Mouse (Mus musculus): Measurements from ENCODE around the gene Pet117.

Pet117 gene

DNA sequence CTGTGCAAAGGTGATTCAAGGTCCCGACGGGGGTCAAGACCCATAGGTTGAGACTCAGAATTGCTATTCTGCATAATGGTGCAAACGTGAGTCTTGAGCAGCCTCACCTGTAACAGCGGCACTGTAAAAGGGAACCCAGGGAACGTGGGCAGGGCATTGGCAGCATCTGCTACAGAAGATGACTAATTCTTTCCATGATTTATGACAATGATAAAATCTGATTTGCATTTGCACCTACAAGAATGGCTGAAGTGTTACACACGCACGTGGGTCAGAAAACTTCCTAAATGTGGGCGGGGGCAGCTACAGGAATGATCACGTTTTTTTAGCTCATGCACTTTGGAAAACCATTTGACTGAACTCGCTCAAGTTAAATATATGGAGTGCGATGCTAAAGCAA lies 16.0 kb upstream of the Pet117 start:
- H3K36me3 ChIP-seq (ENCODE audit: control insufficient read depth, insufficient read depth, low read length, poor library complexity, severe bottlenecking): no peaks in the 10 kb centered on the region
- no peak for DNase-seq (ENCODE audit: low read depth, low spot score)
- H3K27me3 ChIP-seq (ENCODE audit: control insufficient read depth, insufficient read depth, low read length, poor library complexity, severe bottlenecking): no peaks in the 10 kb centered on the region

DNA sequence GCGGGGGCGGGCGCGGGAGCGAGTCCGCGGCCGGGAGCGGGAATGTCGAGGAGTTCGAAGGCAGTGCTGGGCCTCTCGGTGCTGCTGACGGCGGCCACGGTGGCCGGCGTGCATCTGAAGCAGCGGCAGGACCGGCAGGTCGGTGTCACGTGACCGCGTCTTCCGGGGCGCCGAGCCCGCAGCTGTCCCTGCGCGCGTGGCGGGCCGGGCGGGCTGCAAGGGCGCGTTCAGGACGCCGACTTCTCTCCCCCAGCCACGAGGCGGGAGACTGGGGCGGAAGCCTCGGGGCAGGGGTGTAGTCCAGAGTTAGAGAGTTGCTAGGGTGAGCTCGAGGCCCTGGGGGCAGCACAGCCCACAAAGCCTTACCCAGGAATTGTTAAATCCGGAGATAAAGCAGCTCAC lies 225 bp downstream of the Pet117 start:
- DNase-seq (ENCODE audit: low read depth, low spot score): peak; percentile 79
- Histone ChIP-seq H3K27me3 (ENCODE audit: control insufficient read depth, insufficient read depth, low read length, poor library complexity, severe bottlenecking) (no peaks in the 10 kb centered on the region), H3K36me3 (ENCODE audit: control insufficient read depth, insufficient read depth, low read length, poor library complexity, severe bottlenecking) (no peaks in the 10 kb centered on the region; the same call in 1 of the 2 replicates)

DNA sequence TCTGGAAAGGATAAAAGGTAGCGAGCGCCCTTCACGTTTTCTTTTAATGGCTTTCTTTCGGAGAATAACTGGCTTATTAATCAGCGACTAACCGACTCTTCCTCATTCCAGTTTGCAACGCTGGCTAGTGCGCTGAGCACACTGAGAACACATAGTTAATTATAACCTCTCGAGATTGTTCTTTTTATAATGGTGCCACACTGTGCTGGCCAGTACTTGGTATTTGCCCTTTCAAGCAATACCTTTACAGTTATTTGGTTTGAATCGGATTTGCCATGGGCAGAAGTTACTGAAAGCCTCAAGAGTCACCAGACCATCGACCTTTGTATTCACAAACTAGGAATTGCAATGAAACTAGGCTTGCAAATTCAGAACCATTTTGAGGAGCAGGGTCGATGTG lies 715 bp downstream of the Pet117 start:
- H3K36me3 ChIP-seq (ENCODE audit: control insufficient read depth, insufficient read depth, low read length, poor library complexity, severe bottlenecking): no peaks in the 10 kb centered on the region; the same call in 1 of the 2 replicates
- DNase-seq (ENCODE audit: low read depth, low spot score): no peak
- H3K27me3 ChIP-seq (ENCODE audit: control insufficient read depth, insufficient read depth, low read length, poor library complexity, severe bottlenecking): no peaks in the 10 kb centered on the region

DNA sequence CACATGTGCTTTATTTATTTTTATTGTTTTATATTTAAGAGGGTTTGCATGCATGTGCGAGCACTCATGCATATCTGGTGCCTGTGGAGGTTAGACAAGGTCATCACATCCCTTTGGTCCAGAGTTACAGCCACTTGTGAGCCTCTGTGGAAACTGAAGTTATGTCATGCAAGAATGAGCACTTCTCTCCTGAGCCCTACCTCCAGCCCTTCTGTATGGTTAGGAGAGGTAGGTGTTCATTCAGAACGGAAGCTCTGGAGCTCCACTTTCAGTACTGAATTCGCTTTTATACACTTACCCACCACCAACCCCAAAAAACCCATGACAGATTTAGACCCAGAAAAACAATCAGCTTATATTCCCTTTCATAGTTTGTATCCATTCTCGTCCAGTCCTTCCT lies 2.8 kb downstream of the Pet117 start:
- H3K27me3 ChIP-seq (ENCODE audit: control insufficient read depth, insufficient read depth, low read length, poor library complexity, severe bottlenecking): no peaks in the 10 kb centered on the region
- H3K36me3 ChIP-seq (ENCODE audit: control insufficient read depth, insufficient read depth, low read length, poor library complexity, severe bottlenecking): no peaks in the 10 kb centered on the region; the same call in 1 of the 2 replicates
- no peak for DNase-seq (ENCODE audit: low read depth, low spot score)

DNA sequence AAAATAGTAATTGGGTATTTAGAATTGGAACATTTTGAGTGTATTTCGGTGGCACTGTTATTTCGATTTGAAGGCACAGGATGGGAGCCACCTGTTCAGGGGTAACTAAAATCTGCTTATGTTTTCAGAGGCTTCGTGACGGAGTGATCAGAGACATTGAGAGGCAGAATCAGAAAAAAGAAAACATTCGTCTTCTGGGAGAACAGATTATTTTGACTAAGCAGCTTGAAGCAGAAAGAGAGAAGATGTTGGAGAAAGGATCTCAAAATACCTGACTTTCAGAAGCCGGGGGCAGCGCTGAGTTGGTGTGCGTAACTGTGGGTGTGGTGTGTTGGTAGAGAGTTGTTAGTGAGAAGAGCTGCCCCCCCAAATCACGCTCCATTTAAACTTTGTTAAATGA lies 4.3 kb downstream of the Pet117 start:
- no peaks in the 10 kb centered on the region for H3K27me3 ChIP-seq (ENCODE audit: control insufficient read depth, insufficient read depth, low read length, poor library complexity, severe bottlenecking)
- H3K36me3 ChIP-seq (ENCODE audit: control insufficient read depth, insufficient read depth, low read length, poor library complexity, severe bottlenecking): no peaks in the 10 kb centered on the region; the same call in 1 of the 2 replicates
- no peak for DNase-seq (ENCODE audit: low read depth, low spot score)

DNA sequence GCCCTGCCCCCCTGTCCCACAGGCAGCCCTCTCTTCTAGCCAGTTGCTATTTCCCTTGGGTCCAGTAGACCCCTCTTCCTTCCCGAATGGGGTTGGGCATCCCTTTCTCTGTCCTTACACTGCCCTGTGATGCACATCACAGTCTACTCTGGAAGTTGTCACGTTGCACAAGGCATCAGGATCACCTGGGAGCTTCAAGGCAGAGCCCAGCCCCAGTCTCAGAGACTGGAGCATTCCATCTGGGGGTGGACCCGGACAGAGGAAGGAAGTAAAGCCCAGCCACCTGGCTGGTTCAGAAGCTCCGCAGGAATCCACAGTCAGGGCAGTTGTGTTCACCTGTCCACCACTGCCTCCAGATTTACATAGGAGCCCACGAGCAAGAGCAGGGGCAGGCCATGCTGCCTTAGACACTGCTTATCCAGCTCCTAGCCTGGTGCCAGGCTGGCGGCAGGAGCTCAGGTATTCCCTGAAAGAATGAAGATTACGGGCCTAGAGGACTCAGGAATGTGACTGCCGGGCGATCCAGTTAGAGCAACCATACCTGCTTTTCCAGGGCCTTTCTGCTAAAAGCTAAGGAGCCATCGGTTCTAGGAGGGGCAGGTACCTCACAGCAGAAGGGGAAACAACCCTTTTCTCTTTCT lies 6.4 kb downstream of the Pet117 start:
- Histone ChIP-seq H3K27me3 (ENCODE audit: control insufficient read depth, insufficient read depth, low read length, poor library complexity, severe bottlenecking) (no peaks in the 10 kb centered on the region), H3K36me3 (ENCODE audit: control insufficient read depth, insufficient read depth, low read length, poor library complexity, severe bottlenecking) (peaks cover 9% of the 10 kb centered on the region; the same call in 1 of the 2 replicates)
- no peak for DNase-seq (ENCODE audit: low read depth, low spot score)

DNA sequence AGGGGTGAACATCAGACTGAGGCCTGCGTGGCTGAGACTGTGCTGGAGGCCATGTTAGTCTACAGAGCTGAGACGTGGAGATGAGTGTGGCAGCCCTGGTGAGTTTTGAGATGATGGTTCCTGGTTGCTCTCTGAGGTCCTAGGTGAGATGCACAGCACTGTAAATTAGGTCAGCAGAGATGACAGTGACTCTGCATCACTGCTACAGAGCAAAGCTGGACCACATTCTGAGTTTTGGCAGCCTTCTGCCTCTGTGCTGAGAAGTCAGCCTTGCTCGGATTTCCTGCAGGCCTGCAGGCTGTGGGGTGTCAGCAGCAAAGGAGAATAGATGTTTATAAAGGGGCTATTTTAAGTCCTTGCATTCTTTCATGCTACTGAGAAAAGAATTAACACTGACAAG lies 12.5 kb downstream of the Pet117 start:
- DNase-seq (ENCODE audit: low read depth, low spot score): no peak
- Histone ChIP-seq H3K36me3 (ENCODE audit: control insufficient read depth, insufficient read depth, low read length, poor library complexity, severe bottlenecking) (peaks cover 13% of the 10 kb centered on the region; the same call in 1 of the 2 replicates), H3K27me3 (ENCODE audit: control insufficient read depth, insufficient read depth, low read length, poor library complexity, severe bottlenecking) (no peaks in the 10 kb centered on the region)

DNA sequence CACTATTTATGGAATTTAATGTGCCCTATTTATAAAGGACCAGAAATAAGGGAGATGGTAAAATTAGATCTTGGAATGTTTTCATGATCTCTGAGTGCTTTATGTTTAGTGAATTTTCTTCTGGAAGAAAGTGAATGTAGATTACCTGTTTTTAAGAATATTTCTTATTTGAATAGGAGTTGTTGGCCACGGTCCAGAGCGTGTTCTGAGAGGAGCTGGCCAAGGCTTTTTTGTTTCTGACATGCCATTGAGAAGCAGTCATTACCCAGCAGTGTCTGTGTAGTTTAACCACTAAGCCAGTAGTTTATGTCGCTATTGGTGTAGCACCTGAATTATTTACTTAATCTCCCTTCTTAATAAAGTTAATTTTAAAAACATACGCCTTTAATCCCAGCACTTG lies 12.9 kb downstream of the Pet117 start:
- no peaks in the 10 kb centered on the region for H3K27me3 ChIP-seq (ENCODE audit: control insufficient read depth, insufficient read depth, low read length, poor library complexity, severe bottlenecking)
- no peak for DNase-seq (ENCODE audit: low read depth, low spot score)
- H3K36me3 ChIP-seq (ENCODE audit: control insufficient read depth, insufficient read depth, low read length, poor library complexity, severe bottlenecking): peaks cover 13% of the 10 kb centered on the region; the same call in 1 of the 2 replicates

DNA sequence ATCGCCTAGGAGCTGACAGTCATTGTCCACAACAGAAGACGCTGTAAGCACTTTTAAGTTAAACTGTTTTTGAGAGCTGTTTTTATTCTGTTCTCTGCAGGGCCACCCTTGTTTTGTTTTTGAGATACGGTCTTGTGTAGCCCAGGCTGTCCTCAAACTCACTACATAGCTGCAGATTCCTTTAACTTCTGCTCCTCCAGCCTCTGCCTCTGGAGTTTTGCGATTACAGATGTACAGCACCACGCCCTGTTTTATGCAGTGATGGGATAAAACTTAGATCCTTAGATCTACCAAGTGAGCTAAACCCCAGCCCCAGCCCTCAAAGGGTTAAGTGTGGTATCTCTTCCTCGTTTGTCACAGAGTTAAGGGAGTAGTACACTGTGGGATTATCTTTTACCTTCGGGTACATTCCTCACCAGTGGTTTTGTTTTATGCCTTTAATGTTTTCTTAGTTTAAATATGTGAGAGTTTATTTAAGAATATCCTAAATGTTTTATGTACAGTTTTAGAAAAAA lies 13.9 kb downstream of the Pet117 start:
- H3K27me3 ChIP-seq (ENCODE audit: control insufficient read depth, insufficient read depth, low read length, poor library complexity, severe bottlenecking): no peaks in the 10 kb centered on the region
- no peak for DNase-seq (ENCODE audit: low read depth, low spot score)
- H3K36me3 ChIP-seq (ENCODE audit: control insufficient read depth, insufficient read depth, low read length, poor library complexity, severe bottlenecking): peaks cover 13% of the 10 kb centered on the region; the same call in 1 of the 2 replicates

DNA sequence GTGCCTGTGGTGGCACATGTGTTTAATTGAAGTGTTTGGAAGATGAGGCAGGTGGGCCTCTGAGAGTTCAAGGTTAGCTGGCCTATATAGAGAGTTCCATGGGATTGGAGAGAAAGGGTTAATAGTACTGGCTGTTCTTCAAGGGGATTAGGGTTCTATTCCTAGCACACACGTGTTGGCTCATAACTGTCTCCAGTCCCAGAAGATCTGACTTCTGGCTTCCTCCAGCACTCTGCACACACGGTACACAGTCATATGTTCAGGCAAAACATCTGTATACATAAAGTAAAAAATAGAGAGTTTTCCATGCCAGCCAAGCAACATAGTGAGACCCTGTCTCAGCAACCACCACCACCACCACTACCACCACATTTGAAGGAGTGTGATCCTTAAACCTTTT lies 17.5 kb downstream of the Pet117 start:
- DNase-seq (ENCODE audit: low read depth, low spot score): no peak
- Histone ChIP-seq H3K36me3 (ENCODE audit: control insufficient read depth, insufficient read depth, low read length, poor library complexity, severe bottlenecking) (peaks cover 7% of the 10 kb centered on the region), H3K27me3 (ENCODE audit: control insufficient read depth, insufficient read depth, low read length, poor library complexity, severe bottlenecking) (no peaks in the 10 kb centered on the region)

DNA sequence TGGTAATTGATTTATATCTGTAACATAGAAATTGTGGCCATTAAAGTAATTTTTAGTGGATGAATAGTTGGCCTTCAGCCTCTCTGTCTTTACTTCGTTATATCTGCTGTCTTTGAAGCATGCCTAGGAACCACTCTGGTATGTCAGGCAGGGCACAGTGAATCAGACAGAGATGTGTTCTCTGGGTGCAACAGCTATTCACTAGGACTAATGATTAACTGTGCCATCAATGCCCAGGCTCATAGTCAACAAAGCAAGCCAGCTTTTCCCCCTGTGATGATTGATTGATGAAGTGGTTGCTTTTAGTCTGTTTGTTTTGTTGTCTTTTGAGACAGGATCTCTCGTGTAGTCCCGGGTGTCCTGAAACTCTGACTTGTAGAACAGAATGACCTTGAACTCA lies 19.6 kb downstream of the Pet117 start:
- no peaks in the 10 kb centered on the region for H3K27me3 ChIP-seq (ENCODE audit: control insufficient read depth, insufficient read depth, low read length, poor library complexity, severe bottlenecking)
- peaks cover 8% of the 10 kb centered on the region; the same call in 1 of the 2 replicates for H3K36me3 ChIP-seq (ENCODE audit: control insufficient read depth, insufficient read depth, low read length, poor library complexity, severe bottlenecking)
- no peak for DNase-seq (ENCODE audit: low read depth, low spot score)

DNA sequence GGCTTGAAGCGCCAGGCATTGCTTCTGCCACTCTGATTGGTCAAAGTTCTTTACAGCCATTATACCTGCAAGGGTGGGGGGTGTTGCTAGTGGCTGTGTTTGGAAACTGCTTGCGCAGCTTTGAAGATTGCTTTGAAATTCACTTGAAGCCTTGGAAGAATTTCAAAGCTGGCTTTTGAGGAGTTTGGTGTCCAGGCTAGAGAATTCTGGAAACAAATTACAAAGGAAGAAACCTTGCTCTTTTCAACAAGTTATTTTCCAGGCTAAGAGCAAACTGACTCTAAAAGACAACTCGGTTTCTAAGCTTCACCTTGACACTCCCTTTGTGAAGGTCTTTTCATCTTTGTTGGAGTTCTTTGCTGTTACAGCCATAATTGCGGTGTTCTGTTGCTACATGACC lies 30.7 kb downstream of the Pet117 start:
- no peak for DNase-seq (ENCODE audit: low read depth, low spot score)
- Histone ChIP-seq H3K36me3 (ENCODE audit: control insufficient read depth, insufficient read depth, low read length, poor library complexity, severe bottlenecking) (peaks cover 8% of the 10 kb centered on the region), H3K27me3 (ENCODE audit: control insufficient read depth, insufficient read depth, low read length, poor library complexity, severe bottlenecking) (no peaks in the 10 kb centered on the region)

DNA sequence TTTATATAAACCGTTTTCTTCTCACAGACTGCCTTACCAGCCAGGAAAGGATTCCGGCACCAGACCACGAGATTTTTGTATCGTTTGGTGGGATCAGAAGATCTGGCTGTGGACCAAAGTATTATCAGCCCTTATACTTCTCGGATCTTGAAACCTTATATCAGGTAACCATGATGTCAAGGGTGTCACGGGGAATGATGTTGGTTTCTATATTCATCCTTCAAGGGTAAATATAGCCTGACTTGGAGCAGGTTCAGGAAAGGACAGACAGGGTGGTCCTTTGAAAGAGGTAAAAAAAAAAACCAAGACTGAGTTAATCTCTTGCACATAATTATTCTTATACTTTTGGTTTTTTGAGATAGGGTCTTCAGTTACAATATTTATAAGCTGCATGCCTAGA lies 31.9 kb downstream of the Pet117 start:
- Histone ChIP-seq H3K36me3 (ENCODE audit: control insufficient read depth, insufficient read depth, low read length, poor library complexity, severe bottlenecking) (peaks cover 12% of the 10 kb centered on the region), H3K27me3 (ENCODE audit: control insufficient read depth, insufficient read depth, low read length, poor library complexity, severe bottlenecking) (no peaks in the 10 kb centered on the region)
- DNase-seq (ENCODE audit: low read depth, low spot score): no peak

DNA sequence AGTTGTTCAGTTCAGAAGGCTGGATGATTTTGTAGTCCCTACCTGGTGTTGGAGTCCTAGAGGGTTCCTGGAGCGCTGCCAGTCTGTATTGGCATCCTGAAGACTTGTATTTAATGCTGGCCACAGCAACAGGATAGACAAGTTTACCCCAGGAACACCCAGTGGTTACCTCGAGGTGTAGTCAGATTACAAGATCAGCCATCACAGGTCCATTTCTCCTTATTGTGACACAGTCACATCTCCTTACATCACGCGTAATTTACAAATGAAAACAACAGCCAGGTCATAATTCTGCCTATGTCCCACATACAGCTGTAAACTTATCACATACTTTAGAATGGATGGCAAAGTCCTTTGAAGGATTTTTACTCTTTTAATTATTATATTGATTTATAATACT lies 40.2 kb downstream of the Pet117 start:
- Histone ChIP-seq H3K27me3 (ENCODE audit: control insufficient read depth, insufficient read depth, low read length, poor library complexity, severe bottlenecking) (no peaks in the 10 kb centered on the region), H3K36me3 (ENCODE audit: control insufficient read depth, insufficient read depth, low read length, poor library complexity, severe bottlenecking) (peaks cover 10% of the 10 kb centered on the region)
- DNase-seq (ENCODE audit: low read depth, low spot score): no peak

DNA sequence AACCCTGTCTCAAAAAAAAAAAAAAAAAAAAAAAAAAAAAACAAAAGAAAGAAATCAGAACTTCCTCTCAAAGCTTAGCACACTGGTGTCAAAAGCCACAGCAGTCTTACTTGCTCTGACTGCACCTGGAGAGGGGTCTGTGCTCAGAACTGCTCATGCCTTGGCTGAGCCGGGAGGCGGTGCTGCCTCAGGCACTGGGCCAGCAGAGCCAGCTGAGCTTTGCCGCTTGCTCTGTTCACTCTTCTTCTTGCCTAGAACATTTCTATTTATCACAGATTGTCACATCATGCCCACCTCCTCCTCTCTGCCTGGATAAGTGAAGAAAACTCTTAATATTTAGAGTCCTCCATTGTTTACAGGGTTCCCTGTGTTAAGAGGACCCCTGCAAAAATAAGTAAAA lies 41.8 kb downstream of the Pet117 start:
- H3K36me3 ChIP-seq (ENCODE audit: control insufficient read depth, insufficient read depth, low read length, poor library complexity, severe bottlenecking): peaks cover 3% of the 10 kb centered on the region
- no peaks in the 10 kb centered on the region for H3K27me3 ChIP-seq (ENCODE audit: control insufficient read depth, insufficient read depth, low read length, poor library complexity, severe bottlenecking)
- DNase-seq (ENCODE audit: low read depth, low spot score): no peak

DNA sequence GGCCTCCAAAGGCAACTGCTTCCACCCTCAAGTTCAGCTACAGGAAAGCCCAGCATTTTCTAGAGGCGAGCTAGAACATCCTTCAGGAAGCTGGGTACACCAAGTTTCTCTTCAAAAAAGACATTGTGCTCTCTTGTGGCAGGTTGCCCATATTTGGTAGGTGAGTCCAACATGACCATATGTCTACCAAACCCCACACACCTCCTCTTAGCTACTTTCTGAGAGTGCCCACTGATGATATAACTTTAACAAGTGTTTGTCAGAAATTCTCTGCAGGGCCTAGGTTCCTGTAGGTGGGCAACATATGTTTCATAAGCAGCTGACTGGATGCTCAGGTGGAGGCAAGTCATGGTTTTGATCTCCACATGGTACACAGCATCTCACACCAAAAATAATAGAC lies 45.9 kb downstream of the Pet117 start:
- DNase-seq (ENCODE audit: low read depth, low spot score): no peak
- H3K36me3 ChIP-seq (ENCODE audit: control insufficient read depth, insufficient read depth, low read length, poor library complexity, severe bottlenecking): no peaks in the 10 kb centered on the region
- no peaks in the 10 kb centered on the region for H3K27me3 ChIP-seq (ENCODE audit: control insufficient read depth, insufficient read depth, low read length, poor library complexity, severe bottlenecking)

Data from splenic B cell, adult 2 months (primary cell).